Mouse (Mus musculus): Measurements from ENCODE around the gene Hs2st1. TPM values are rescaled to one million over a fixed set of nuclear protein-coding genes. Genes with fewer than 3 reads are reported as not detected.

Hs2st1 gene
- total and polyA plus RNA-seq, 2 experiments from 2014 or later, result 11.1 to 38.8 TPM

DNA sequence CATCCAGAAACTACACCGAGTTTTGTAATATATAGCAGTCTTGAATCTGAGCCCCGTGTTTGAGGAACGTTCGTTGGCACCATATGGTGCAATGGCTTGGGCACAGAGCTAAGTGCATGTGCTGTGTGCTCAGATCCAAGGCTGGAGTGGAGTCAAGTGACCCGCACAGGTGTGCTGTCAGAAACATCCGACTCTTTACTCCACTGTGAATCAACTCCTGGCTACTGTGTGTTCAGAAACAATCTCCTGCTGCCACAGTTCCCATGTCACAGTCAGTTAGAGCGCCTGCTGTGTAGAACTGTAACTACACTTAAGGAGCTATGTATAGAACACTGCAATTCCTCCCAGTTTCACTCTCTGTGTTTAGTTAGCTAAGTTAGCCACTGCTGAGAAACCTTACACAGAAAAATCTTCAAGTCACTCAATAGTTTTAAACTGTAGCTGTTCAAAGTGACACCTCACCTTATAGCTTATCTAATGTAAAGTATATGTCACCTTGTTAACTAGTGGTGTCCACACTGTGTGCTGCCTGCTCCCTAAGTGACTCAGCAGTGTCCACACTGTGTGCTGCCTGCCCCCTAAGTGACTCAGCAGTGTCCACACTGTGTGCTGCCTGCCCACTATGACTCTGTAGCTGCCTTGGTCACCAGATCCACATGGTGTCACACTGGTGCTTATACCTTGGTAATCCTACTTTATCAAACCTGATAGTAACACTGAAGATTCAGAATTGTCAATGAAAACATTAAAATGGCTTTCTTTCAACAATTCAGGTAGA, 32.7 kb downstream of the Hs2st1 start:
- DNase-seq (ENCODE audit: low spot score) (no peak), ATAC-seq (no peak)
- H3K36me3 ChIP-seq (ENCODE audit: insufficient read depth, low read length), result no peaks in the 10 kb centered on the region
- H3K4me3 ChIP-seq (ENCODE audit: low read length), result no peak overlapping the region
- TF ChIP-seq CTCF (IDR thresholded peaks at IDR 0.05; ENCODE audit: low read depth), result no peak
- H3K27me3 ChIP-seq (ENCODE audit: insufficient read depth, low read length), result no peaks in the 10 kb centered on the region
- H3K9ac ChIP-seq (replicated peaks; ENCODE audit: low read length), result no peak overlapping the region
- H3K4me1 ChIP-seq (ENCODE audit: insufficient read depth, low read length), result 0 out of 2 replicates have a peak, but pooled peaks cover 6% of the 10 kb centered on the region
- no peak overlapping the region for H3K4me2 ChIP-seq (ENCODE audit: low read depth, low read length)
- 57% methylated on average over 7 of the region's 7 CpGs for WGBS
- no peak overlapping the region for H3K27ac ChIP-seq
- H3K9me3 ChIP-seq (ENCODE audit: low read length), result no peaks in the 10 kb centered on the region

- Histone ChIP-seq H3K36me3 (ENCODE audit: insufficient read depth, low read length) (no peaks in the 10 kb centered on the region), H3K9ac (replicated peaks; ENCODE audit: low read length) (no peak overlapping the region), H3K4me3 (ENCODE audit: low read length) (no peak overlapping the region), H3K4me2 (ENCODE audit: low read depth, low read length) (no peak overlapping the region), H3K4me1 (ENCODE audit: insufficient read depth, low read length) (peaks cover 8% of the 10 kb centered on the region), H3K27ac (no peak overlapping the region), H3K27me3 (ENCODE audit: insufficient read depth, low read length) (no peaks in the 10 kb centered on the region), H3K9me3 (ENCODE audit: low read length) (no peaks in the 10 kb centered on the region)
- ATAC-seq (no peak), DNase-seq (ENCODE audit: low spot score) (no peak)
- 95% methylated on average over 4 of the region's 4 CpGs for WGBS
- TF ChIP-seq CTCF (IDR thresholded peaks at IDR 0.05; ENCODE audit: low read depth), result no peak
Observed at GRCm38 (mm10) chr3:144535056-144535455, 34.9 kb downstream of the Hs2st1 start.

- WGBS, result 22% methylated on average over 5 of the region's 5 CpGs
- Histone ChIP-seq H3K4me3 (ENCODE audit: low read length) (no peak overlapping the region), H3K4me1 (ENCODE audit: insufficient read depth, low read length) (peaks cover 8% of the 10 kb centered on the region), H3K9ac (replicated peaks; ENCODE audit: low read length) (no peak overlapping the region), H3K27me3 (ENCODE audit: insufficient read depth, low read length) (no peaks in the 10 kb centered on the region), H3K27ac (no peak overlapping the region), H3K36me3 (ENCODE audit: insufficient read depth, low read length) (no peaks in the 10 kb centered on the region), H3K9me3 (ENCODE audit: low read length) (no peaks in the 10 kb centered on the region), H3K4me2 (ENCODE audit: low read depth, low read length) (no peak overlapping the region)
- TF ChIP-seq CTCF (IDR thresholded peaks at IDR 0.05; ENCODE audit: low read depth), result peak; percentile 44
- DNase-seq (ENCODE audit: low spot score), result peak; percentile 58
- ATAC-seq, result no peak
Observed at GRCm38 (mm10) chr3:144531023-144531422, 39.0 kb downstream of the Hs2st1 start.

DNA sequence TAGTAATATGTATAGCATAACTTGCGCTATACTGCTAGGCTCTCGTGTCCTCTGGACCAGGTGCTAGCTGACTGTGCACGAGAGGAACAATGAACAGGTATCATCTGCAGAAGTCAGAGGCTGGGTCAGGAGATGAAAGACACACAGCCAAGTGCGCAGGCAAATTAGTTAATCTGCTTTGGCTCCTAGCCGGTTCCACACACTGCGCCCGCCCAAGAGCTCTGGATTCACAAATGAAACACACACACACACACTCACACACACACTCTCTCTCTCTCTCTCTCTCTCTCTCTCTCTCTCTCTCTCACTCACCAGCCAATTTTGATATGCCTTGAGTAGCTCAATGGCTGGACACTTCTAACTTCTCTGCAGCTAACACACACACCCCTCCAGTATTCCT, 42.1 kb downstream of the Hs2st1 start:
- no peak for DNase-seq (ENCODE audit: low spot score)

DNA sequence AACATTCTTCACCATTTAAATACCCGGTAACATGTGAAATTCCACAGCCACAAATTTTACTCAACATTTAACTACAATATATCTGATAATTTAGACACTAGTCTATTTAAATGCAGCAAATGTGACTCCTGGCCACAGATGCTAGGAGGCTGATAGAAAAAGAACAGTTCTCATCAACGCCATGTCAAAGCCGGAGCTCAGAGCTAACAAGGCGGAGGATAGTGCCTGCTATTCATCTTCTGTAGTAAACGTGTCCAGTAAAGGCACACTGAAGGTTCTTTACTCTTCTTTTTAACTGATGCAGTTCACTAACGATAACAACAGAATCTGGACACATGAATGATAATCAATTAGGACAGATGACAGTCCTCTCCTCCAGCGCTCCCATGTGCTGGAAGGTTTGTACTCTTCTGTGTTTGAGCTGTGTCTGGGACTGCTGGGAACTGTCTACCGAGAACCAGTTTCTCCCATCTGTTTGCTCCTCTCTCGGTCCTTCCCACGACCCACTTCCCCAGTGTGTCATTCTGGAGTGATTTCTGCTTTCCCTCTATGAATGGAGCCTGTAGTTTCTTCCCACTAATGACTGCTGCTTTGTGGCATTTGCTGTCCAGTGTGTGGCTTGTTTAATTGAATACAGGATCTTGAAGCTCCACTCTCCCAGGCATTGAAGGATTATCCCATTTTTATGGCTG, 50.3 kb downstream of the Hs2st1 start:
- ATAC-seq (peak; percentile 76), DNase-seq (ENCODE audit: low spot score) (no peak)
- no peaks in the 10 kb centered on the region for H3K36me3 ChIP-seq (ENCODE audit: insufficient read depth, low read length)

More for the DNA sequence above, 42.1 kb downstream of the Hs2st1 start:
- H3K4me3 ChIP-seq (ENCODE audit: low read length), result no peak overlapping the region
- H3K9me3 ChIP-seq (ENCODE audit: low read length), result no peaks in the 10 kb centered on the region
- H3K27ac ChIP-seq, result no peak overlapping the region
- H3K4me1 ChIP-seq (ENCODE audit: insufficient read depth, low read length), result peaks cover 8% of the 10 kb centered on the region
- no peaks in the 10 kb centered on the region for H3K36me3 ChIP-seq (ENCODE audit: insufficient read depth, low read length)
- TF ChIP-seq CTCF (IDR thresholded peaks at IDR 0.05; ENCODE audit: low read depth), result no peak
- WGBS, result 75% methylated on average over 7 of the region's 7 CpGs
- H3K4me2 ChIP-seq (ENCODE audit: low read depth, low read length), result no peak overlapping the region
- H3K9ac ChIP-seq (replicated peaks; ENCODE audit: low read length), result no peak overlapping the region
- ATAC-seq, result no peak
- H3K27me3 ChIP-seq (ENCODE audit: insufficient read depth, low read length), result no peaks in the 10 kb centered on the region

GRCm38 (mm10) chr3:144518917-144519316, 51.1 kb downstream of the Hs2st1 start:
- DNase-seq (ENCODE audit: low spot score) (no peak), ATAC-seq (no peak)
- no peaks in the 10 kb centered on the region for H3K9me3 ChIP-seq (ENCODE audit: low read length)
- H3K27me3 ChIP-seq (ENCODE audit: insufficient read depth, low read length), result no peaks in the 10 kb centered on the region
- no peak overlapping the region for H3K27ac ChIP-seq
- no peaks in the 10 kb centered on the region for H3K36me3 ChIP-seq (ENCODE audit: insufficient read depth, low read length)
- no peaks in the 10 kb centered on the region for H3K4me1 ChIP-seq (ENCODE audit: insufficient read depth, low read length)
- no peak overlapping the region for H3K9ac ChIP-seq (replicated peaks; ENCODE audit: low read length)
- WGBS, result 63% methylated on average over 5 of the region's 5 CpGs
- H3K4me3 ChIP-seq (ENCODE audit: low read length), result no peak overlapping the region
- H3K4me2 ChIP-seq (ENCODE audit: low read depth, low read length), result no peak overlapping the region
- no peak for TF ChIP-seq CTCF (IDR thresholded peaks at IDR 0.05; ENCODE audit: low read depth)

More for the DNA sequence above, 50.3 kb downstream of the Hs2st1 start:
- 51% methylated on average over 10 of the region's 10 CpGs for WGBS
- H3K9ac ChIP-seq (replicated peaks; ENCODE audit: low read length), result 0 out of 2 replicates have a peak overlapping the region, but pooled peaks have one; percentile 5
- no peaks in the 10 kb centered on the region for H3K4me1 ChIP-seq (ENCODE audit: insufficient read depth, low read length)
- no peak overlapping the region for H3K4me2 ChIP-seq (ENCODE audit: low read depth, low read length)
- no peak overlapping the region for H3K4me3 ChIP-seq (ENCODE audit: low read length)
- no peaks in the 10 kb centered on the region for H3K9me3 ChIP-seq (ENCODE audit: low read length)
- no peaks in the 10 kb centered on the region for H3K27me3 ChIP-seq (ENCODE audit: insufficient read depth, low read length)
- TF ChIP-seq CTCF (IDR thresholded peaks at IDR 0.05; ENCODE audit: low read depth), result no peak
- peak overlapping the region; percentile 49; the same call in 1 of the 2 replicates for H3K27ac ChIP-seq

All from hindbrain, postnatal 0 days (tissue).